Mouse (Mus musculus) frontal cortex, adult 2 months (tissue): ENCODE data around the gene Selenoh. TPM values are rescaled to one million over a fixed set of nuclear protein-coding genes. Genes with fewer than 3 reads are reported as not detected.
A peak's percentile ranks its signal among the peaks of the same experiment; 100 is the strongest.

Experiments
- DNase-seq, 2 experiments: peaks; one replicate each; pipeline ENCODE4 v3.0.0; 2022; ENCODE audit warnings: low spot score in 1 of 2; ENCODE audit errors: extremely low spot score in 1 of 2
- polyA plus RNA-seq: library from polyadenylated mRNA; depleted of rRNA; stranded (reverse); fragments of >200 nt; gene quantifications from 2 replicates; pipeline ENCODE4 v1.2.3, GENCODE M21; 2012; rRNA removed

Selenoh gene
- 54.9 and 56.1 TPM in 2 replicates for polyA plus RNA-seq

GRCm38 (mm10) chr2:84670569-84670933 is at the start of gene Selenoh:
Gene Selenoh (minus strand): TSS chr2:84670770.
- peak; percentile 83 to 93 for DNase-seq

GRCm38 (mm10) chr2:84717357-84717756 is 46.8 kb upstream of the Selenoh start:
- no peak for DNase-seq

DNA sequence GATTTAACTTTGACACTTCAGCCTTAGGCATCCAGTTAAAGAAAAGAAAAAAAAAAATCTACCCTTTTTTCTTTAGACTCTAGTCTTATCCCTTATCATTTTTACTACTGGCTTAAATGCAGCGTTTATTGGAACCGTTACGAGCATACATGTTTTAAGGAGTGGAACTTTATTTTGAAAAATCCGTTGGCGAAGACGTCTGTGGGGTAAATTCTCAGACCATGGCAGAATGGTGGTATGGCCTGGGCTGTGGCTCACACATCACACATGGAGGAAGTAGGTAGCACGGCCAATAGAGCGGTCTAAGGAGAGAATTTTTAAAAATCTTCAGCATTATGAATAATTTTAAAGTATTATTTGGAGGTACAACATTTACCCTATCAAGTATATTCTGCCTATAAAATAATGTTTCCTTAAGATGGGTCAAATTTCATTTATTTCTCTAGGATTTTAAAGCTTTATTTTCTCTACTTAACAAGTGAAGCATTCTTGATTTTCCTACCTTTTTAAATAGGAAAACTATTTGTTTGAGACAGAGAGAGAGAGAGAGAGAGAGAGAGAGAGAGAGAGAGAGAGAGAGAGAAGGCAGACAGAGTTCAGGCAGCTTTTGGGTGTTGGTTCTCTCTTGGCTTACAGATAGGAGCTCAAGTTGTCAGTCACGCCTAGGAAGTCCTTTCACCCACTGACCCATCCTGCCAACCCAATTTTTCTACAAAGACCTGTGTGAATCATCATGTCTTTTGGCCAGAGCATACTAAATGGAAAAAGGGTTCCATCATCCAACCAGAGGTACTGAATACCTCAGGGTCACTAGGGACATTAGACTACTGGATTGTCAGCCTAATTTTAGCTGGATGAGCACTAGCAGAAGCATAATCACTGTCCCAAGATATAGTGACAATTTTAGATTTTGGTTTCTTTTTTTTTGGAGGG is 46.1 kb upstream of the Selenoh start:
- peak in 1 of 2 experiments; percentile 16 for DNase-seq

DNA sequence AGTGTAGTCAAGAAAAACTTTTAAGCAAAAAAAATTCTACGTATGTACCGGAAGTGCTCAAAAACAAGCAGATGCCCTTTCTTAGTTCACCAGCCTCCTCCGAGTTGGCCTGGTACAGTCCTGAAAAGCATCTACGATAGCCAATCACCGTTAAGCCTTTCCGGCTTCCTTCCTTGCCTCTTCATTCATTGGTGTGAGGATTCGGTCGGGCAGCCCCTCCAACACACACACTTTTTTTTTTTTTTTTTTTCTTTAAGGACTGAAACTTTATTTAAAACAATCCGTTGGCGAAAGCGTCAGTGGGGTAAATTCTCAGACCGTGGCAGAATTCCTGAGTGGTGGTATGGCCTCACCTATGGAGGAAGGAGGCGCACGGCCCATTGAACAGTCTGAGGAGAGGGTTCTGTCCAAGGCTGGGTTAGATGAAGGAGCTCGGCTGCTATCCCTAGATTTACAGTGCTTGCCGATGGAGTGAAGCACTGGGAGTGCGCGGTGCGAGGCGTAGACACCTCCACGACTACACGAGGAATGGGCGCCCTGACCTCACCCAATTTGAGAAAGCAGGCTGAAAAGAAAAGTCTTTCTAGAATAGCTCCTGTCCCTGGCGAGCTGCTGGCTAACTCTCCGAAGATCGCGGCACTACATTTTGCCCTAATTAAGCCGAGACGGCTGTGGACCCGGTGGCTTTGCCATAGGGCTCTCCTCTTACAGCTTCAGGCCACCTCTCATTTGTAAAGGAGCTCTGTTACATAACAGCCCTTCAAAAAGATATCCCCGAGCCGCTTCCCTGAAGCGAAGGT is 45.2 kb upstream of the Selenoh start:
- DNase-seq, result peak; percentile 91 to 92

DNA sequence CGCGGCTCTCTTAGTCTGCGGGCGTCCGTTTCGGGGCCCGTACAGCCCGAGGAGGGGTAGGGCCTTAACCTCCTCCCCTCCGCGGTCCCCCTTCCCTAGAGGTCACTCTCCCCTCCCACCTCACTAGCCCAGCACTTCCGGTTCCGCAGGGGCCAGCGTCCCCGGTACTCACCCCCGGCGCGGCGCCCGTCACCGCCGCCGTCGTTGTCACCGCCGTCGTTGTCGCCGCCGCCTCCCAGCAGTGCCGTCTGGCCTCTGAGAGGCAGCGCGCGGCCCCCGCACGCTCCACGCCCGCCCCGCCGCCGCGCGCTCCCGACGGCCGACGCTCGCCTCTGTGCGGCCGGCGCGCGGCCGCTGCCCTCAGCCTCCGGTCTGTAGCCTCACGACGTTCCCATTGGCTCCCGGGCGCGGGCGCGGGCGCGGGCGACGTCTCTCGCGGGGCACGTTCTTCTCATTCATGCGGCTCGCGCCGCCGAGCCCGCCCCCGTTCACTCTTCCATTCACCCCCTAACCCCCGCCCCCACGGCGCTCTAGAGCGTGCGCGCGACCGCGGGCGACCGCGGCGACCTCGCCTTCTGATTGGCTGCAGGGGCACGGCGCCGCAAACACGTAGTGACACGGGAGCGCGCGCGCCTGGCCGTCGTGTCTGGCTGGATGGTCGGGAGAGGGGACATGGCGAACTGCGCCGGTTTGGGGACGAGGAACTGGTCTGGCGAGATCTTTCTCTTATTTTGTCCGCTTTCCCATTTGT is 44.4 kb upstream of the Selenoh start, which contains the start of gene Zdhhc5:
Gene Zdhhc5, minus strand, starts transcription at position 370 of the 751 bp plus-strand sequence.
- peak; percentile 95 to 98 for DNase-seq

DNA sequence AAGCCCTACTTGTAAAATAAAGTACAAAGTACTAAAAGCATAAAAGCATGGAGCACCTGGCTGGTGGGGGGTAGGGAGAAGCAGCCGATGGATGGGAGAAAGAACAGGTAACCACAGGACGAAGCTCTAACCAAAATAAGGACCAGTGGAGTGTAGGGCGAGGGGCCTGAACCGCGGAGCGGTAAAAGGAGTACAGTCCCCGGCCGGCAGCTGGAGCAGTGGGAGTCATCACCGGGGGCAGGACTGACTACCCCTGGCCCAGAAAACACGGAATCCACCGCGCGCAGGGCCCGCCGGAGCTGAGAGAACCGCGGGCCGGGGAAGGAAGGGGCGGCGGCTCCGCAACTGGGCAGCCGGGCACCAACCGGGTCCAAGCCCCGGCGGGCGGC is 43.8 kb upstream of the Selenoh start:
- DNase-seq, result peak in 1 of 2 experiments; percentile 25

GRCm38 (mm10) chr2:84711898-84712297 is 41.3 kb upstream of the Selenoh start:
- DNase-seq, result no peak

DNA sequence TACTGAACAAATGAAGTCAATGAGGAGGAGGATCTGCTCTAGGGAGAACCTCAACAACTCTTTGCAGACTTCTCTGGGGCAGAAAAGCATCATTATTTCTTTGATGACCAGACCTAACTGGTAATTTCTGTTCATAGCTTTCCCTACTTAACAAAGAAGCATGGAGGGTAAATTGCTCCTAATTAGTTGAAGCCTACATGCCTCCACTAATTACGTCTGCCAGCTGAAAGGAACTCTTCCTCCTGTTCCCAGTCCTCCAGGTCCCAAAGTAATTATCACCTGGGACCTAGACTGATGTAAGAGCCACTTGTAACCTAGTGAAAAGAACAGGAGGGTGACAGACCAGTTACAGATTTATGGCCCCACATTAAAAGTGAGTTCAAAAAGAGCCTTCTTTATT is 37.0 kb upstream of the Selenoh start:
- no peak for DNase-seq

GRCm38 (mm10) chr2:84705295-84705694 is 34.7 kb upstream of the Selenoh start:
- DNase-seq, result no peak

- no peak for DNase-seq
Measured at GRCm38 (mm10) chr2:84704329-84704728, 33.8 kb upstream of the Selenoh start.

GRCm38 (mm10) chr2:84703497-84703896 is 32.9 kb upstream of the Selenoh start:
- DNase-seq, result no peak

DNA sequence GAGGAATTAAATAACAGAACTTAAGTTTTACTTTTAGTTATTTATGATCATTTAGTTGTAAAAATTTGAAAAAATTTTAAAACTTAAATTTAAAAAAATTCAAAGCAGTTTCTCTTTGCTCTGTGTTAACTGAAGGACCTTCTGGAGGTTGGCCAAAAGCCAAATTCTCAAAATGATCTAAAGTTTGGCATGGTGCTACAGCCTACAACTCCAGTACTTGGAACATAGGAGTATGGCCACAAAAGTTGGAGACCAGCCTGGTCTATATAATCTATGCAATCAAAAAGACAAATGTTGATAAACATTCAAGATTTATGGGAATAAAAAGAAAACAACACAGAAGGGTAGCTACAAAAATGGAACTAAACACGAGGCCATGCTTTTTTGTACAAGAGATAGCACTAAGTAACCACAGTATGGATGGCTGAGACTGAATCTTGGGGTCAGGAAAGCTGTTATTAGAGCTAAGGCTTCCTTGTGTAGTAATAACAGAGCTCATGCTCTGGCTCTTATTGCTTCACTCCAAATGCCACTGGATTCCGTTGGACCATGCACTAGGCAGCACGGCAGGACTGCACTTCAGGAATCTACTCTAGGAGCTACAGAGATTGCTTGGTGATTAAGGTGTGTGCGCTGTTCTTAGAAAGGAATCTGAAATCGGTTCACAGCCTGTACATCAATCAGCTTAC is 24.6 kb upstream of the Selenoh start:
- no peak for DNase-seq

- DNase-seq, result no peak
Measured at GRCm38 (mm10) chr2:84690050-84690449, 19.5 kb upstream of the Selenoh start.

- no peak for DNase-seq
Measured at GRCm38 (mm10) chr2:84688080-84688844, 17.7 kb upstream of the Selenoh start.

GRCm38 (mm10) chr2:84682605-84683183 is 12.1 kb upstream of the Selenoh start:
- DNase-seq, result no peak

GRCm38 (mm10) chr2:84679016-84679415 is 8.4 kb upstream of the Selenoh start, which contains the start of gene Tmx2:
Gene Tmx2 (minus strand): TSS chr2:84679140.
- DNase-seq, result no peak

DNA sequence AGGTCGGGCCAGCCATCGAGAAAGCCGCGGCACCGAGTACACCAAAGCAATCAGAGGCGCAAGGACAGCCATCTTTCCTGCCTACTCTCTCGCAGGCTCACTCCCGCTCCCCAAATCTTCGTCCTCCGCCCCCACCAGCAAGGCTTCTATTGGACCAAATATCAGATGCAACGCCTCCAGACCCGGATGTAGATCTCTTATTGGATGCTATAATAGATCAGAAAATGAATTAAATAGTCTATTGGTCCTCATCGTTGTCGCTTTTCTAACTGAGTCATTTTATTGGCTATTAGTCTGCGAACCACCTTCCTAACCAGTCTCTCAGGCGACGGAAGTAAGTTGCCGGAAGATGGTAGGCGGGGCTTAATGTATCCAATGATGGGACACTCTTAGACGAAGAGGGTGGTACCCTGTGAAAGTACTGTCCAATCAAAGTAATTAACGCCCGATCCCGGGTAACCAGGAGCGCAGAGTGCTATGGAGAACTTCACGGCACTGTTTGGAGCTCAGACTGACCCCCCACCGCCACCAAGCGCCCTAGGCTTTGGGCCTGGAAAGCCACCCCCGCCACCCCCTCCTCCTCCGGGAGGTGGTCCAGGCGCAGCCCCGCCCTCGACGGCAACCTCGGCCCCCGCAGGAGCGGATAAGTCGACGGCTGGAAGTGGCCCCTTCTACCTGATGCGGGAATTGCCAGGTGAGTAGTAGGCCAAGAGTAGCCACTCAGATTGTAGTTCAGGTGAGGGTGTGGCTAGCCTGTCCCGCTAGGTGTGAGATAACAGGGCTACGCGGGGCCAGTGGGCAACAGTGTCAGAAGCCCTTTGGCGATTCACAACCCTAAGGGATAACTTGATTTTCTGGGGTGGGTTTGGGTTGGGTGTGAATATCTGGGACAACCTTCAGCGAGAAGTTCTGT is 7.7 kb upstream of the Selenoh start, which contains the start of the genes Gm28635 and Med19:
Gene Gm28635, minus strand, starts transcription at position 74 of the 913 bp plus-strand sequence.
Gene Med19, plus strand, starts transcription at position 435 of the 913 bp plus-strand sequence.
- DNase-seq, result peak; percentile 98 to 99
